Mouse (Mus musculus) MEL (cell line): Measurements from ENCODE around the gene Lzts2. TPM values are rescaled to one million over a fixed set of nuclear protein-coding genes. Genes with fewer than 3 reads are reported as not detected.
A peak's percentile ranks its signal among the peaks of the same experiment; 100 is the strongest.

Experiments used
- DNase-seq: peaks from one replicate; pipeline ENCODE4 v3.0.0; 2011; ENCODE audit warnings: low read depth, low spot score
- H3K27ac ChIP-seq: 2 replicates; pipeline ENCODE4 v1.5.1; 2012; ENCODE audit warnings: low read depth, mild to moderate bottlenecking, control low read depth, low read length, moderate library complexity; ENCODE audit not compliant: control insufficient read depth
- H3K27me3 ChIP-seq, 2 experiments: fragments of 150-350 bp in 1 of 2; sonication (generic) in 1 of 2; 2 replicates each; pipeline ENCODE4 v1.6.1; 2012; ENCODE audit warnings: low read length in 2 of 2, mild to moderate bottlenecking in 2 of 2, improper control_type of control experiment in 1 of 2, moderate library complexity in 1 of 2; ENCODE audit not compliant: insufficient read depth in 2 of 2, control insufficient read depth in 1 of 2
- H3K36me3 ChIP-seq, 2 experiments: 2 replicates each; pipeline ENCODE4 v1.6.1; 2012 to 2014; ENCODE audit warnings: low read length in 2 of 2, improper control_type of control experiment in 1 of 2, inconsistent platforms in 1 of 2, mild to moderate bottlenecking in 1 of 2; ENCODE audit not compliant: insufficient read depth in 2 of 2, control insufficient read depth in 1 of 2
- H3K4me1 ChIP-seq, 2 experiments: fragments of 150-350 bp in 1 of 2; sonication (generic) in 1 of 2; 2 replicates each; pipeline ENCODE4 v1.6.1; 2012; ENCODE audit warnings: low read length in 2 of 2, improper control_type of control experiment in 1 of 2, mild to moderate bottlenecking in 1 of 2; ENCODE audit not compliant: insufficient read depth in 2 of 2, control insufficient read depth in 1 of 2
- H3K4me3 ChIP-seq, 2 experiments: fragments of 150-350 bp in 1 of 2; sonication (generic) in 1 of 2; 2 replicates each; pipeline ENCODE4 v1.5.1; 2012; ENCODE audit warnings: low read depth in 2 of 2, low read length in 2 of 2, mild to moderate bottlenecking in 2 of 2, moderate library complexity in 2 of 2, control low read depth in 1 of 2, improper control_type of control experiment in 1 of 2; ENCODE audit not compliant: control insufficient read depth in 1 of 2, insufficient read depth in 1 of 2
- H3K79me2 ChIP-seq: 2 replicates; pipeline ENCODE4 v1.6.1; 2012; ENCODE audit warnings: mild to moderate bottlenecking, low read length, moderate library complexity; ENCODE audit not compliant: control insufficient read depth, poor library complexity, insufficient read depth
- H3K9ac ChIP-seq: 2 replicates; pipeline ENCODE4 v1.6.1; 2012; ENCODE audit warnings: low read depth, mild to moderate bottlenecking, control low read depth, low read length, moderate library complexity; ENCODE audit not compliant: control insufficient read depth, poor library complexity, severe bottlenecking
- H3K9me3 ChIP-seq: fragments of 150-350 bp; sonication (generic); replicated peaks from 2 replicates; pipeline ENCODE4 v1.6.1; 2012; ENCODE audit warnings: mild to moderate bottlenecking, low read length, improper control_type of control experiment, moderate library complexity; ENCODE audit not compliant: insufficient read depth
- BHLHE40 ChIP-seq: IDR thresholded peaks from 2 replicates; pipeline ENCODE4 v1.6.1; 2012; ENCODE audit warnings: low read depth, mild to moderate bottlenecking, inconsistent platforms, low read length, improper control_type of control experiment, borderline replicate concordance
- CHD1 ChIP-seq: IDR thresholded peaks from 2 replicates; pipeline ENCODE4 v1.6.1; 2012; ENCODE audit warnings: low read depth, mild to moderate bottlenecking, inconsistent platforms, low read length, improper control_type of control experiment
- CHD2 ChIP-seq: IDR thresholded peaks from 2 replicates; pipeline ENCODE4 v1.6.1; 2011; ENCODE audit warnings: low read length, improper control_type of control experiment
- CTCF ChIP-seq, 3 experiments: IDR thresholded peaks in 2 of 3; conservative IDR thresholded peaks in 1 of 3; 2 replicates each; pipeline ENCODE4 v1.5.1; 2011 to 2012; ENCODE audit warnings: low read length in 3 of 3, low read depth in 2 of 3, mild to moderate bottlenecking in 2 of 3, improper control_type of control experiment in 1 of 3, inconsistent platforms in 1 of 3, mixed read lengths in 1 of 3, moderate library complexity in 1 of 3; ENCODE audit not compliant: control insufficient read depth in 1 of 3, insufficient read depth in 1 of 3, poor library complexity in 1 of 3, severe bottlenecking in 1 of 3
- E2F4 ChIP-seq: IDR thresholded peaks from 2 replicates; pipeline ENCODE4 v1.6.1; 2011; ENCODE audit warnings: low read depth, low read length, improper control_type of control experiment, borderline replicate concordance
- ELF1 ChIP-seq: IDR thresholded peaks from 2 replicates; pipeline ENCODE4 v1.6.1; 2014; ENCODE audit warnings: low read depth, mild to moderate bottlenecking, inconsistent platforms, low read length, improper control_type of control experiment, moderate library complexity
- EP300 ChIP-seq, 2 experiments: IDR thresholded peaks; 2 replicates each; pipeline ENCODE4 v1.6.1; 2011; ENCODE audit warnings: improper control_type of control experiment in 2 of 2, low read length in 2 of 2, low read depth in 1 of 2, mild to moderate bottlenecking in 1 of 2
- ETS1 ChIP-seq: IDR thresholded peaks from 2 replicates; pipeline ENCODE4 v1.6.1; 2012; ENCODE audit warnings: low read depth, mild to moderate bottlenecking, inconsistent platforms, low read length, improper control_type of control experiment, moderate library complexity
- GABPA ChIP-seq: IDR thresholded peaks from 2 replicates; pipeline ENCODE4 v1.6.1; 2012; ENCODE audit warnings: low read depth, mild to moderate bottlenecking, inconsistent platforms, low read length, improper control_type of control experiment, moderate library complexity
- GATA1 ChIP-seq: IDR thresholded peaks from 2 replicates; pipeline ENCODE4 v1.6.1; 2011; ENCODE audit warnings: low read depth, low read length, improper control_type of control experiment
- HCFC1 ChIP-seq: IDR thresholded peaks from 2 replicates; pipeline ENCODE4 v1.6.1; 2012; ENCODE audit warnings: low read depth, mild to moderate bottlenecking, inconsistent platforms, low read length, improper control_type of control experiment, moderate library complexity
- JUND ChIP-seq: IDR thresholded peaks from 2 replicates; pipeline ENCODE4 v1.6.1; 2011; ENCODE audit warnings: low read depth, mild to moderate bottlenecking, improper control_type of control experiment, low read length
- MAFK ChIP-seq: IDR thresholded peaks from 2 replicates; pipeline ENCODE4 v1.6.1; 2011; ENCODE audit warnings: low read depth, mild to moderate bottlenecking, low read length, improper control_type of control experiment, borderline replicate concordance
- MAZ ChIP-seq: IDR thresholded peaks from 2 replicates; pipeline ENCODE4 v1.6.1; 2012; ENCODE audit warnings: low read depth, mild to moderate bottlenecking, inconsistent platforms, low read length, improper control_type of control experiment
- MXI1 ChIP-seq: IDR thresholded peaks from 2 replicates; pipeline ENCODE4 v1.6.1; 2011; ENCODE audit warnings: mild to moderate bottlenecking, low read depth, low read length, improper control_type of control experiment
- MYB ChIP-seq: IDR thresholded peaks from 2 replicates; pipeline ENCODE4 v1.6.1; 2011; ENCODE audit warnings: mild to moderate bottlenecking, low read depth, low read length, improper control_type of control experiment
- MYC ChIP-seq: IDR thresholded peaks from 2 replicates; pipeline ENCODE4 v1.6.1; 2011; ENCODE audit warnings: low read depth, mild to moderate bottlenecking, low read length, improper control_type of control experiment, moderate library complexity
- POLR2A ChIP-seq, 2 experiments: IDR thresholded peaks; 2 replicates each; pipeline ENCODE4 v1.6.1; 2011 to 2012; ENCODE audit warnings: low read length in 2 of 2, mild to moderate bottlenecking in 2 of 2, control low read depth in 1 of 2, improper control_type of control experiment in 1 of 2, low read depth in 1 of 2, moderate library complexity in 1 of 2; ENCODE audit not compliant: control insufficient read depth in 1 of 2, insufficient read depth in 1 of 2, poor library complexity in 1 of 2
- POLR2AphosphoS2 ChIP-seq: IDR thresholded peaks from 2 replicates; pipeline ENCODE4 v1.6.1; 2011; ENCODE audit warnings: low read length, improper control_type of control experiment
- POLR2AphosphoS5 ChIP-seq: IDR thresholded peaks from 2 replicates; pipeline ENCODE4 v1.6.1; 2012; ENCODE audit warnings: low read depth, borderline replicate concordance, mild to moderate bottlenecking, inconsistent platforms, low read length, moderate library complexity, mixed read lengths
- RAD21 ChIP-seq: IDR thresholded peaks from 2 replicates; pipeline ENCODE4 v1.6.1; 2011; ENCODE audit warnings: mild to moderate bottlenecking, low read depth, low read length, improper control_type of control experiment
- RCOR1 ChIP-seq: IDR thresholded peaks from 2 replicates; pipeline ENCODE4 v1.6.1; 2012; ENCODE audit warnings: low read depth, mild to moderate bottlenecking, inconsistent platforms, low read length, improper control_type of control experiment
- SIN3A ChIP-seq: IDR thresholded peaks from 2 replicates; pipeline ENCODE4 v1.6.1; 2012; ENCODE audit warnings: low read length, improper control_type of control experiment, inconsistent platforms
- TBP ChIP-seq: IDR thresholded peaks from 2 replicates; pipeline ENCODE4 v1.8.0; 2011; ENCODE audit warnings: low read depth, low read length, improper control_type of control experiment
- TCF12 ChIP-seq: IDR thresholded peaks from 2 replicates; pipeline ENCODE4 v1.6.1; 2014; ENCODE audit warnings: low read depth, mild to moderate bottlenecking, inconsistent platforms, low read length, improper control_type of control experiment, moderate library complexity
- UBTF ChIP-seq: IDR thresholded peaks from 2 replicates; pipeline ENCODE4 v1.6.1; 2012; ENCODE audit warnings: low read depth, mild to moderate bottlenecking, inconsistent platforms, low read length, improper control_type of control experiment, moderate library complexity, borderline replicate concordance; ENCODE audit not compliant: insufficient read depth
- USF1 ChIP-seq: IDR thresholded peaks from 2 replicates; pipeline ENCODE4 v1.6.1; 2014; ENCODE audit warnings: low read depth, mild to moderate bottlenecking, inconsistent platforms, low read length, improper control_type of control experiment, moderate library complexity
- USF2 ChIP-seq, 2 experiments: IDR thresholded peaks; 2 replicates each; pipeline ENCODE4 v1.6.1; 2011 to 2012; ENCODE audit warnings: improper control_type of control experiment in 2 of 2, low read length in 2 of 2, borderline replicate concordance in 1 of 2, inconsistent platforms in 1 of 2, low read depth in 1 of 2, mild to moderate bottlenecking in 1 of 2; ENCODE audit not compliant: insufficient read depth in 1 of 2
- ZKSCAN1 ChIP-seq: IDR thresholded peaks from 2 replicates; pipeline ENCODE4 v1.6.1; 2012; ENCODE audit warnings: low read depth, mild to moderate bottlenecking, inconsistent platforms, low read length, improper control_type of control experiment, moderate library complexity
- ZNF384 ChIP-seq: IDR thresholded peaks from 2 replicates; pipeline ENCODE4 v1.6.1; 2012; ENCODE audit warnings: low read depth, mild to moderate bottlenecking, inconsistent platforms, low read length, improper control_type of control experiment
- polyA plus RNA-seq, 2 experiments: library from polyadenylated mRNA; stranded (reverse) in 1 of 2; unstranded in 1 of 2; fragments of >175 nt in 1 of 2; fragments of >200 nt in 1 of 2; gene quantifications; 2 replicates each; pipeline versions ENCODE4 v1.2.1 to v1.2.4; 2012; ENCODE audit warnings: low replicate concordance in 2 of 2, low read depth in 1 of 2; ENCODE audit not compliant: insufficient read length in 2 of 2, insufficient read depth in 1 of 2, missing spikeins in 1 of 2
- total RNA-seq: library from RNA; depleted of rRNA; stranded (reverse); fragments of 300-350 nt; gene quantifications from 2 replicates; pipeline ENCODE4 v1.2.3, GENCODE M21; 2012

Lzts2 gene
- total and polyA plus RNA-seq, 3 experiments: 4.0 to 13.1 TPM; not detected in 1

GRCm38 (mm10) chr19:45015518-45016281 lies 1.5 kb downstream of the Lzts2 start (continued):
- TF ChIP-seq TBP: no peak
- TF ChIP-seq ELF1: no peak; the same call in 1 of the 2 replicates

GRCm38 (mm10) chr19:45016341-45017215 lies 2.4 kb downstream of the Lzts2 start:
- Histone ChIP-seq H3K4me1 (peaks cover 6 to 12% of the 10 kb centered on the region in 2 experiments), H3K27ac (peak overlapping the region; percentile 68), H3K4me3 (peak overlapping the region; percentile 69 to 93), H3K9ac (peak overlapping the region; percentile 63), H3K9me3 (no peaks in the 10 kb centered on the region), H3K79me2 (no peaks in the 10 kb centered on the region; the same call in 1 of the 2 replicates), H3K27me3 (no peaks in the 10 kb centered on the region), H3K36me3 (peaks cover 0 to 7% of the 10 kb centered on the region in 2 experiments; a peak in 2 of 4 replicates)
- peak; percentile 76 for DNase-seq
- TF ChIP-seq EP300 (IDR thresholded peaks at IDR 0.05; ENCODE audit: low read depth in 1 of 2, low read length in 2 of 2) (0 out of 4 replicates have a peak, but pooled peaks of 1 of the 2 experiments have one; percentile 27), RAD21 (no peak), POLR2AphosphoS2 (no peak), POLR2A (IDR thresholded peaks at IDR 0.05; ENCODE audit: control insufficient read depth in 1 of 2, insufficient read depth in 1 of 2, low read depth in 1 of 2, low read length in 2 of 2, poor library complexity in 1 of 2) (peak in 1 of 2 experiments; percentile 32; a peak in 1 of 4 replicates), MYB (no peak), MYC (peak; percentile 82; the same call in 1 of the 2 replicates), E2F4 (no peak), HCFC1 (no peak; the same call in none of the 2 replicates), ELF1 (no peak), GABPA (no peak), SIN3A (peak; percentile 24), USF2 (IDR thresholded peaks at IDR 0.05; ENCODE audit: borderline replicate concordance in 1 of 2, insufficient read depth in 1 of 2, low read depth in 1 of 2, low read length in 2 of 2) (peak in 1 of 2 experiments; percentile 69; a peak in 1 of 4 replicates), CTCF (IDR thresholded peaks at IDR 0.05 in 2 of 3, conservative IDR thresholded peaks at IDR 0.05 in 1 of 3; ENCODE audit: control insufficient read depth in 1 of 3, insufficient read depth in 1 of 3, low read depth in 2 of 3, low read length in 3 of 3, poor library complexity in 1 of 3, severe bottlenecking in 1 of 3) (no peak), MAFK (no peak), MAZ (peak; percentile 90), ETS1 (peak; percentile 85), CHD1 (0 out of 2 replicates have a peak, but pooled peaks have one; percentile 33), TBP (no peak), CHD2 (no peak), ZKSCAN1 (no peak), ZNF384 (no peak), BHLHE40 (no peak; the same call in 1 of the 2 replicates), UBTF (0 out of 2 replicates have a peak, but pooled peaks have one; percentile 29), TCF12 (no peak; the same call in 1 of the 2 replicates), RCOR1 (no peak), USF1 (peak; percentile 90), MXI1 (peak; percentile 81; the same call in 1 of the 2 replicates), JUND (no peak), GATA1 (no peak), POLR2AphosphoS5 (no peak)
